Mouse (Mus musculus): ENCODE data around the gene Slc51a. TPM values are rescaled to one million over a fixed set of nuclear protein-coding genes. Genes with fewer than 3 reads are reported as not detected.
"Not testable (repeated sequence)": the region's sequence is repeated elsewhere in the genome, so short reads cannot be mapped to it uniquely, and the experiment has no call there.

The Slc51a gene
- polyA plus RNA-seq, 1 experiment from 2014 or later: 157 TPM

DNA sequence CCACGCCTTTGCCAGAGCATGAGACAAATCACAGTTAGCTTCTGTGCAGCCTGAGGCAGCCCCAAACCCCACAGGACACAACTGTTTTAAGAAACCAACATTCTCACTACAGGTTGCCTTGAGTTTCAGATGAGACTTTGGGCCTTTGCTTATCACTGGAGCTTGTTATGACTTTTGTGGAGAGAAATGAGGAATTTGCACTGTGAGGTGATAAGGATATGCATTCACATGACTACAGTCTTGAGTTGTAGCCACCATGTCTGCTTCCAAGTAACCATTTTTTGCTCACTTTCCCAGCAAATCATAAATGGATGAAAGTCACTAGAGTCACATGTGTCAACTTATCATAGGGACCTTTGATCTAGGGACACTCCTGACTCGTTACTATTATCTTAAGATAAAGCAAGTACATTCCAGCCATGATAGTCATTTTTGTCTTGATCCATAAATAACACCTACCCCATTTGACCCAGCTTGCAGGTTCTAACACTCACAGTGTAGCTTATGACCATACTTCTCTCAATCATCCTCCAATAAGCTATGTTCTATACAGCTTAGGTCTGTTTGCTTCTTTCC is 41.0 kb downstream of the Slc51a start:
- WGBS: 64% methylated on average over 2 of the region's 2 CpGs
- H3K36me3 ChIP-seq (ENCODE audit: control insufficient read depth, insufficient read depth, low read length): no peaks in the 10 kb centered on the region
- H3K4me1 ChIP-seq (ENCODE audit: control insufficient read depth, insufficient read depth, low read length): 0 out of 2 replicates have a peak, but pooled peaks cover 6% of the 10 kb centered on the region
- no peaks in the 10 kb centered on the region for H3K9me3 ChIP-seq (ENCODE audit: control insufficient read depth, low read length)
- H3K4me2 ChIP-seq (ENCODE audit: low read depth, low read length): no peak overlapping the region
- H3K27me3 ChIP-seq (replicated peaks; ENCODE audit: control insufficient read depth, insufficient read depth, low read length): no peaks in the 10 kb centered on the region
- no peak overlapping the region for H3K9ac ChIP-seq (ENCODE audit: low read depth, low read length)
- H3K27ac ChIP-seq (ENCODE audit: low read length): peak overlapping the region; percentile 64
- no peak overlapping the region for H3K4me3 ChIP-seq (ENCODE audit: low read length)
- peak; percentile 87 for ATAC-seq

DNA sequence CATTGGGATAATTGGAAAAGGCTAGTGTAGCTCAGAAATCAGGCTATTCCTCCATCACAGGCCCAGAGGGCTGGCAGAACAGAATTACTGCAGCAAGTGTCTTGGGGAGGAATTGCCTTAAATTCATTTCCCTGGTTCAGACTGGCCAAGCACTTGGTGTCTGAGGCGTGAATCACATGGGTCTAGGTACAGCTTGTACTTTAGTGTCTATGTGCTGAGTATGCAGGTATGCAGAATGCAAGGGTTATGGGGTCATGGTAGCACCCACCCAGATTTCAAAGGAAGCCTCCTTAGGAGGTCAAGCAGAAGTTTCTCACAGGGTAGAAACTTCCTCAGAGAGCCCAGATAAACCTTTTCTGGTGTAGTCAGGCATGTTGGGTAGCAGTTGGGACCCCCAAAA is 42.1 kb downstream of the Slc51a start:
- Histone ChIP-seq H3K27ac (ENCODE audit: low read length) (peak overlapping the region; percentile 64), H3K4me3 (ENCODE audit: low read length) (no peak overlapping the region), H3K4me2 (ENCODE audit: low read depth, low read length) (no peak overlapping the region), H3K9ac (ENCODE audit: low read depth, low read length) (no peak overlapping the region), H3K4me1 (ENCODE audit: control insufficient read depth, insufficient read depth, low read length) (0 out of 2 replicates have a peak, but pooled peaks cover 6% of the 10 kb centered on the region), H3K27me3 (replicated peaks; ENCODE audit: control insufficient read depth, insufficient read depth, low read length) (no peaks in the 10 kb centered on the region), H3K36me3 (ENCODE audit: control insufficient read depth, insufficient read depth, low read length) (no peaks in the 10 kb centered on the region), H3K9me3 (ENCODE audit: control insufficient read depth, low read length) (no peaks in the 10 kb centered on the region)
- no peak for ATAC-seq
- 83% methylated on average over 1 of the region's 1 CpGs for WGBS

DNA sequence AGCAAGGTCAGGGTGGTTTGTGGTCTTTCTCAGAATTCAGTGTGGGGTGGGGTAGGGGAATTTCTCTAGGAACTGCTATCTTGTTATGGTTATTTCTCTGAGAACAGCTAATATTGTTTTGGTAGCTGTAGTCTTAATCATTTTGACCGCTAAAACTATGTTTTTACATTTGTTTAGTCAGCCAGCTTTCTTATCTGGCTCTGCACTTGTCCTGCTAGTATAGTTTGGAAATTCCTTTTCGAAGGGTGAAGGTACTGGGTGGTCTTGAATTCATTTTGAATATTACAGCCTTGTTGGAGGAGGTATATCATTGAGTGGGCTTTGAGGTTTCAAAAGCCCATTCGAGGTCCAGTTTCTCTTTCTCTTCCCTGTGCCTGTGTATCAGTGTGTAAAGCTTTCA is 43.1 kb downstream of the Slc51a start:
- not testable (repeated sequence) for H3K27me3 ChIP-seq (replicated peaks; ENCODE audit: control insufficient read depth, insufficient read depth, low read length); H3K9me3 ChIP-seq (ENCODE audit: control insufficient read depth, low read length); ATAC-seq; H3K4me2 ChIP-seq (ENCODE audit: low read depth, low read length); H3K27ac ChIP-seq (ENCODE audit: low read length); H3K4me3 ChIP-seq (ENCODE audit: low read length); H3K9ac ChIP-seq (ENCODE audit: low read depth, low read length); H3K4me1 ChIP-seq (ENCODE audit: control insufficient read depth, insufficient read depth, low read length); H3K36me3 ChIP-seq (ENCODE audit: control insufficient read depth, insufficient read depth, low read length)
- 88% methylated on average over 3 of the region's 3 CpGs for WGBS

DNA sequence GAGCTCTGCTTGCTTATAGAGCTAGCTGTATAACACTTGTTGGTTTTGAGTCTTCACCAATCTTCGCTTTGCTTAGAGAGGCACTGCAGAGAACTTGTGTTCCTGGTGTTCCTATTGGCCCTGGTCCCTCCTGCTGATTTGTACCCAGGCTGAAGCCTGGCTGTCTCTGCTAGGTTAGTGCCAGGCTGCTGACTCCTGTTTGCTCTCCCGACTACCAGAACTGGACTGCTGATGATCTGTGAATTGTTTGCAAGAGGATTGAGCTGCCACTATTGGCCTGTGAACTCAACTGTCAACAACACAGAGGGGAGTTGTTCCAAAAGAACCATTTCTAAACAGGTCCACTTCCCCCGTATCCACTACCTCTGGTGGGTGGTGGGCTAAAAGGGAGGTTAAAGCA is 46.2 kb downstream of the Slc51a start:
- Histone ChIP-seq H3K4me1 (ENCODE audit: control insufficient read depth, insufficient read depth, low read length) (0 out of 2 replicates have a peak, but pooled peaks cover 2% of the 10 kb centered on the region), H3K9me3 (ENCODE audit: control insufficient read depth, low read length) (no peaks in the 10 kb centered on the region), H3K4me3 (ENCODE audit: low read length) (no peak overlapping the region), H3K36me3 (ENCODE audit: control insufficient read depth, insufficient read depth, low read length) (no peaks in the 10 kb centered on the region), H3K27me3 (replicated peaks; ENCODE audit: control insufficient read depth, insufficient read depth, low read length) (no peaks in the 10 kb centered on the region), H3K27ac (ENCODE audit: low read length) (no peak overlapping the region), H3K9ac (ENCODE audit: low read depth, low read length) (no peak overlapping the region), H3K4me2 (ENCODE audit: low read depth, low read length) (no peak overlapping the region)
- no peak for ATAC-seq
- WGBS: 80% methylated on average over 3 of the region's 3 CpGs

DNA sequence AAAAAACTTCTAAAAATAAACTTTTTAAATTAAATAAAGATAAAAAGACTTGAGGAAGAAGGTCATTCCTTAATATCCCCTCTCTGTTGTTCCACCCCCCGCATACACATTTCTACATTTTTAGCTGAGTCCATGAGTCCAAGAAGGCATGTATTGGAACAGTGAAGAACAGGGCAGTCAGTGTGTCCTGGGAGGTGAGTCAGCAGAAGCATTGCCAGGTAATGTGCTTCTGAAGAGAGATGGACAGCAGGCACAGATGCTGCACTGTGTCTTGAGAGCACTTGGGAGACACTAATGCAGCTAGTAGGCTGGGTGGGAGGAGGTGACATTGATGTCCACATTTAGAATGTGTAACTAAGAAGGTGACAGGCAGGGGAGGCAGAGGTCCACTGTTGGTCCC is 50.4 kb downstream of the Slc51a start:
- no peaks in the 10 kb centered on the region for H3K27me3 ChIP-seq (replicated peaks; ENCODE audit: control insufficient read depth, insufficient read depth, low read length)
- no peak overlapping the region for H3K27ac ChIP-seq (ENCODE audit: low read length)
- 96% methylated on average over 1 of the region's 1 CpGs for WGBS
- no peak for ATAC-seq
- H3K9ac ChIP-seq (ENCODE audit: low read depth, low read length): no peak overlapping the region
- H3K9me3 ChIP-seq (ENCODE audit: control insufficient read depth, low read length): no peaks in the 10 kb centered on the region
- H3K4me2 ChIP-seq (ENCODE audit: low read depth, low read length): no peak overlapping the region
- H3K4me1 ChIP-seq (ENCODE audit: control insufficient read depth, insufficient read depth, low read length): 0 out of 2 replicates have a peak, but pooled peaks cover 2% of the 10 kb centered on the region
- H3K36me3 ChIP-seq (ENCODE audit: control insufficient read depth, insufficient read depth, low read length): no peaks in the 10 kb centered on the region
- no peak overlapping the region for H3K4me3 ChIP-seq (ENCODE audit: low read length)

DNA sequence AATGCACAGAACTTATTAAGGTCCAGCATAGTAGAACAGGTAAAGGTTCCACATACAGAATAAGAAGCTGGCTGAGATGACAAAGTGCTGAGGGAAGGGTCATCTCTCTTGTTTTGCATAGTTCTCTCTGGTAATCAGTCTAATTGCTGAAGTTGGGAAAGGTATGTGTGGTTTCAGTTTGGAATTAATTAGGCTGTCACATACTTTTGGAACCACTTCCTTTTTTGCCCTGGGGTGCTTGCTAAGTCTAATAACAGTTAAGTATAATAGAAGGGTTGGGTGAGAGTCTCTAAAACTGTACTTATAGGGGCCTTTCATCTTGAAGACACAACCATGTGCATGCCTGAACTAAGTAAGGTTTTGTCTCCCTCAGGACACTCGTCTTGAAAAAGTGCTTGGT is 51.0 kb downstream of the Slc51a start:
- Histone ChIP-seq H3K9me3 (ENCODE audit: control insufficient read depth, low read length) (no peaks in the 10 kb centered on the region), H3K4me2 (ENCODE audit: low read depth, low read length) (no peak overlapping the region), H3K9ac (ENCODE audit: low read depth, low read length) (no peak overlapping the region), H3K36me3 (ENCODE audit: control insufficient read depth, insufficient read depth, low read length) (no peaks in the 10 kb centered on the region), H3K27ac (ENCODE audit: low read length) (no peak overlapping the region), H3K4me3 (ENCODE audit: low read length) (no peak overlapping the region), H3K27me3 (replicated peaks; ENCODE audit: control insufficient read depth, insufficient read depth, low read length) (no peaks in the 10 kb centered on the region), H3K4me1 (ENCODE audit: control insufficient read depth, insufficient read depth, low read length) (peaks cover 6% of the 10 kb centered on the region; the same call in 1 of the 2 replicates)
- WGBS: 78% methylated on average over 1 of the region's 1 CpGs
- no peak for ATAC-seq

DNA sequence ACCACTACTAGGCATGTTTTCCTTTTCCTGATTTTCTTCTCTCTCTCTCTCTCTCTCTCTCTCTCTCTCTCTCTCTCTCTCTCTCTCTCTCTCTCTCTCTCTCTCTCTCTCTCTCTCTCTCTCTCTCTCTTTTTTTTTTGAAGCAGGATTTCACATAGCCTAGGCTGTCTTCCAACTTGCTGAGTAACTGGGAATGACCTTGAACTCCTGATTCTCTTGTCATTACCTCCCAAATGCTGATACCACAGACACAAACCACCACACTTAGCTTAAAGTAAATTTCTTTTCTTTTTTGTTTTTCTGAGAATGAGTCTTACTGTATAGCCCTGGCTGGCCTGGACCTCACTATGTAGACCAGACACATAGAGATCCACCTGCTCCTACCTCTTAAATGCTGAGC is 53.0 kb downstream of the Slc51a start:
- peaks cover 8% of the 10 kb centered on the region for H3K4me1 ChIP-seq (ENCODE audit: control insufficient read depth, insufficient read depth, low read length)
- H3K27me3 ChIP-seq (replicated peaks; ENCODE audit: control insufficient read depth, insufficient read depth, low read length): no peaks in the 10 kb centered on the region

DNA sequence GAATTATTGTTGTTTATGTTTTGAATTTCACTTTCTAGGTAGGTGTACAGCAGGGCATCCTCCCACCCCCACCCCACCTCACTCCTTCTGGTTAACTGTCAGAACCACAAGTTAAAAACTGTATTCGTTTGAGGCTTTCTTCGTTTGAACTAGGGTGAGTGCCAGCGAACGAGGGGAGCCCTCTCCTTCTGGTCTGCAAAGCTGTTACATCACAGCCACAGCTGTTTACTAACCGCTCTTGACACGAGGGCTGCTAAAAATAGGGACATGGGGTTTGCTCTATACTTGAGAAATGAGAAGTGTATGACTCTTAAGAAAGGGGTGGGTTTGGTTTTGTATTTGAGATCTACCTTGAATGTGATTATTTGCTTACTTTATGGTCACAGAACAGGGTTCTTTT is 53.6 kb downstream of the Slc51a start:
- no peaks in the 10 kb centered on the region for H3K27me3 ChIP-seq (replicated peaks; ENCODE audit: control insufficient read depth, insufficient read depth, low read length)
- no peak overlapping the region for H3K4me3 ChIP-seq (ENCODE audit: low read length)
- H3K27ac ChIP-seq (ENCODE audit: low read length): no peak overlapping the region
- ATAC-seq: no peak
- peaks cover 13% of the 10 kb centered on the region for H3K4me1 ChIP-seq (ENCODE audit: control insufficient read depth, insufficient read depth, low read length)
- 53% methylated on average over 6 of the region's 6 CpGs for WGBS
- no peak overlapping the region for H3K4me2 ChIP-seq (ENCODE audit: low read depth, low read length)
- no peaks in the 10 kb centered on the region for H3K9me3 ChIP-seq (ENCODE audit: control insufficient read depth, low read length)
- no peaks in the 10 kb centered on the region for H3K36me3 ChIP-seq (ENCODE audit: control insufficient read depth, insufficient read depth, low read length)
- H3K9ac ChIP-seq (ENCODE audit: low read depth, low read length): no peak overlapping the region

More for the DNA sequence above, 53.0 kb downstream of the Slc51a start:
- no peaks in the 10 kb centered on the region for H3K9me3 ChIP-seq (ENCODE audit: control insufficient read depth, low read length)
- H3K36me3 ChIP-seq (ENCODE audit: control insufficient read depth, insufficient read depth, low read length): no peaks in the 10 kb centered on the region
- no peak overlapping the region for H3K4me3 ChIP-seq (ENCODE audit: low read length)
- H3K9ac ChIP-seq (ENCODE audit: low read depth, low read length): no peak overlapping the region
- no peak overlapping the region for H3K4me2 ChIP-seq (ENCODE audit: low read depth, low read length)
- H3K27ac ChIP-seq (ENCODE audit: low read length): no peak overlapping the region
- no peak for ATAC-seq

DNA sequence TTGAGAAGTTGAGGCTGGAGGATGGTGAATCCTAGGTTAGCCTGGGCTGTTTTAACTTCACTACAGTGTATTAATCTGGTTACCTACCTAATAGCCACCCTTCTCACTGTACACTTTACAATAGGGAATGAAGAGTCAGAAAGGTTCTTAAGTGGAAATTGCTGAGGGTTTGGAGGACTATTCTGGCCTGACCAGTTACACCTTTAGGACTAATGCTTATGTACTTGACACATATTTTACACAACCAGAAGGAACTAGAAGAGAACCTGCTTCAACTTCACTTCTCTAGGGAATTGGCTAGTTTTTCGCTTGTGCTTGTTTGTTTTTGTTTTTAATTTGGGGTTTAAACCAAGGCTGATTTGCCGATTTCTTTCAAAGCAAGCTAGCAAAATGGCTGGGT is 54.5 kb downstream of the Slc51a start:
- H3K36me3 ChIP-seq (ENCODE audit: control insufficient read depth, insufficient read depth, low read length): no peaks in the 10 kb centered on the region
- no peaks in the 10 kb centered on the region for H3K9me3 ChIP-seq (ENCODE audit: control insufficient read depth, low read length)
- H3K4me2 ChIP-seq (ENCODE audit: low read depth, low read length): no peak overlapping the region
- no peaks in the 10 kb centered on the region for H3K27me3 ChIP-seq (replicated peaks; ENCODE audit: control insufficient read depth, insufficient read depth, low read length)
- peaks cover 13% of the 10 kb centered on the region for H3K4me1 ChIP-seq (ENCODE audit: control insufficient read depth, insufficient read depth, low read length)
- H3K9ac ChIP-seq (ENCODE audit: low read depth, low read length): no peak overlapping the region
- no peak overlapping the region for H3K4me3 ChIP-seq (ENCODE audit: low read length)
- H3K27ac ChIP-seq (ENCODE audit: low read length): no peak overlapping the region
- no peak for ATAC-seq
- WGBS: 91% methylated on average over 2 of the region's 2 CpGs

DNA sequence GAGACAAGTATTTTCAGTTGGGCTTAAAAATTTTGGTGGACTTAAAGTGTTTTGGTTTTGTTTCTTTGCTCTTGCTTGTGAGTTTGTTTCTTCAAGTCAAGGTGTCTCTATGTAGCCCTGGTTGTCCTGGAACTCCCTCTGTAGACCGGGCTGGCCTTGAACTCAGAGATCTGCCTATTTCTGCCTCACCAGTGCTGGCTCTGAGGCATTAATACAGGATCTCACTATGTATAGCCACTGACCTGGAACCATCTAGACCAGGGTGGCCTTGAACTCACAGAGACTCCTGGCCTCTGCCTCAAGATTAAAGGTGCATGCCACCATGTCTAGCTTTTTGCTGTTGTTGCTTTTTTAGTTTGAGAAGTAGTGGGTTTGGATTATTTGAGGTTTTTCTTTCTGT is 55.8 kb downstream of the Slc51a start:
- WGBS: 86% methylated on average over 1 of the region's 1 CpGs
- ATAC-seq: no peak
- no peaks in the 10 kb centered on the region for H3K36me3 ChIP-seq (ENCODE audit: control insufficient read depth, insufficient read depth, low read length)
- peak overlapping the region; percentile 86 for H3K4me2 ChIP-seq (ENCODE audit: low read depth, low read length)
- H3K27ac ChIP-seq (ENCODE audit: low read length): no peak overlapping the region
- peak overlapping the region; percentile 87; the same call in 1 of the 2 replicates for H3K9ac ChIP-seq (ENCODE audit: low read depth, low read length)
- H3K9me3 ChIP-seq (ENCODE audit: control insufficient read depth, low read length): no peaks in the 10 kb centered on the region
- H3K4me1 ChIP-seq (ENCODE audit: control insufficient read depth, insufficient read depth, low read length): peaks cover 13% of the 10 kb centered on the region
- H3K27me3 ChIP-seq (replicated peaks; ENCODE audit: control insufficient read depth, insufficient read depth, low read length): no peaks in the 10 kb centered on the region
- peak overlapping the region; percentile 81 for H3K4me3 ChIP-seq (ENCODE audit: low read length)
